Mouse (Mus musculus): ENCODE results near the gene Cylc1. TPM values are rescaled to one million over a fixed set of nuclear protein-coding genes. Genes with fewer than 3 reads are reported as not detected.

Gene Cylc1
- polyA plus RNA-seq (2017; shearing (Covaris generic)), result not detected

DNA sequence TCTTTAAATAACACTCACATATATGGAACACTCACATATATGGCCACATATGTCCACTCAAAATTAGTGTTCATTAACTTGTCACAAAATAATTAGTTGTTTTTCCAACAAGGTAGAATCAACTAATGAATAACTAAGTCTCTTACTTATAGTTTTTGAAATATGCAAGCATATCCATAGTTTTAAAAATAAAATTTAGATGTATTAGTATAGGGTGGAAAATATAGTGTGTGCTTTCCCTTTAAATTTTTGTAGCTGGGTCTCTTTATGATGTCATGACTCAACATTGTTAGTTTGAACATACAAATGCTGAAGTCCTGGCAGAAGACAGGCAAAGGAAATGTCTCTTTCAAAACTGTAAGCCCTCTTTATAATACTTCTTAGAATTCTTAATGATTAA, at the start of gene Cylc1:
Gene Cylc1 (plus strand): TSS at position 301 of the 400 bp plus-strand sequence.
- no peak for ATAC-seq

DNA sequence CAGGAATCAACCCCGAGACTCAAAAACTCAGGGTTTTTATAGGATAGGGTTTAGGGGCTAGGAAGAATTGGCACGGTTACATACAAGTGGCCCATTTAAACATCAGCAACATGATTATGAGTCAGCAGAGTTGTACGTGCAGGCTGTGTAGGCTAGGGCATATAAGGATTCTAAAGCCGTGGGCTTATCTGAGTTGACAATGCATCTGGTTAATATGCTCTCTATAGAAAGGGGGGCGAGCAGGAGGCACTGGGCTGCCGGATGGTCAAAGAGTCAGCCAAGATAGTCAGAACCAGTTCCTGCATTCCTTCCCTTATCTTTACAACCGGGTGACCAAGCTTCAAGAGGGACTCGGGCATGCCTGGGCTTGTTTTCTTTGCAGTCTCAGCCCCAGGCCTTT, 31.5 kb upstream of the Cylc1 start:
- no peak for ATAC-seq

DNA sequence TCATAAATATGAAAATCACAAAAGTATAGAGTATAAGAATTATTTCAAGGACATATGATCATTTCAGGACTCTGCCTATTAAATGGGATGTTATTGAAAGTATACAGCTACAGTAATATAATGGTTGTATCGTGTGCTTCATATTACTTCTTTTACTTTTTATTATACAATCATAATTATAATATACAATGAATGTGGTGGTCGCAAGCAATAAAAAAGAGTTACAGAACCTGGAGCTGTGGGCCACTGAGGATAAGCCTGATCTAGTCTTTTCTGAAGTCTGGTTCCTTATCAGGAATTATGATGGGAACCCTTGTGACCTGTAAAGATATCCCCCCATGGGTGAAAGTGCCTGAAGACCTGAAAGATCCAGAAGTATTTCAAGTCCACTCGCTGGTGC, 57.8 kb downstream of the Cylc1 start, which contains the start of gene Gm10112:
Gene Gm10112 (plus strand): TSS at position 301 of the 400 bp plus-strand sequence.
- ATAC-seq, result no peak

Other genes starting within 250 kb of the Cylc1 start
- gene Gm10112, start 57.9 kb downstream of the Cylc1 start, polyA plus RNA-seq (2017; shearing (Covaris generic)), result not detected